Mouse (Mus musculus): Measurements from ENCODE around the gene Eif4a1.

GRCm38 (mm10) chr11:69681314-69682208 lies 9.3 kb upstream of the Eif4a1 start, which contains the start of gene Senp3:
- TF ChIP-seq CTCF (conservative IDR thresholded peaks at IDR 0.05 in 1 of 2, IDR thresholded peaks at IDR 0.05 in 1 of 2; ENCODE audit: low read depth in 2 of 2, low read length in 2 of 2) (no peak), MAZ (IDR thresholded peaks at IDR 0.05; ENCODE audit: low read depth, low read length) (peak; percentile 95), EP300 (IDR thresholded peaks at IDR 0.05; ENCODE audit: low read length) (no peak), RAD21 (IDR thresholded peaks at IDR 0.05; ENCODE audit: low read depth, low read length) (no peak), RCOR1 (conservative IDR thresholded peaks at IDR 0.05; ENCODE audit: low read depth, low read length) (0 out of 2 replicates have a peak, but pooled peaks have one; percentile 38), ZMIZ1 (IDR thresholded peaks at IDR 0.05; ENCODE audit: low read depth, low read length) (peak; percentile 95), SIN3A (IDR thresholded peaks at IDR 0.05; ENCODE audit: low read length) (peak; percentile 94), SMC3 (IDR thresholded peaks at IDR 0.05; ENCODE audit: low read depth, low read length) (no peak), JUND (conservative IDR thresholded peaks at IDR 0.05; ENCODE audit: low read depth, low read length) (no peak), MAFK (IDR thresholded peaks at IDR 0.05; ENCODE audit: insufficient replicate concordance, low read length) (0 out of 2 replicates have a peak, but pooled peaks have one; percentile 19), ZNF384 (IDR thresholded peaks at IDR 0.05; ENCODE audit: low read depth, low read length) (peak; percentile 35; the same call in 1 of the 2 replicates), KAT2A (IDR thresholded peaks at IDR 0.05; ENCODE audit: insufficient replicate concordance, low read length) (peak; percentile 77; the same call in 1 of the 2 replicates)

All from CH12.LX (cell line).